Mouse (Mus musculus): ENCODE results near the gene Cryba2.

Gene Cryba2

DNA sequence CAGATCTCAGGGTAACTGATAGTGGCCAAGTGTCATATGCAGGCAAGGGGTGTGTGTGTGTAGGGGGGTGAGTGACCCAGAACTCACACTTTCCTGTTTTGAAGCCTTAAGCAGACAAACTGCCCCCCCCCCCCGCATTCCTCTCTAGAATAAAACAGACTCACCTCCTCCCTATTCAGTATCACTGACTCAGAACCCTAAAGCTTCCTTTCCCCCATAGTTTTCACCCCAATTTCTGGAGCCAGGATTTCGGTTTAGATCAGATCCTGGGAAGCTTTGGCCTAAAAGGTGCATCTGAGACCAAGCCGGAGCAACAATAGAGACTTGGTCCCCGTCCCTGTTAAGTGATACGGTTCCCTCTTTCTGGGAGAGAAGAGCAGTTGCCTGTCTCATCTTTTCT lies 9.5 kb downstream of the Cryba2 start:
- DNase-seq, result no peak

DNA sequence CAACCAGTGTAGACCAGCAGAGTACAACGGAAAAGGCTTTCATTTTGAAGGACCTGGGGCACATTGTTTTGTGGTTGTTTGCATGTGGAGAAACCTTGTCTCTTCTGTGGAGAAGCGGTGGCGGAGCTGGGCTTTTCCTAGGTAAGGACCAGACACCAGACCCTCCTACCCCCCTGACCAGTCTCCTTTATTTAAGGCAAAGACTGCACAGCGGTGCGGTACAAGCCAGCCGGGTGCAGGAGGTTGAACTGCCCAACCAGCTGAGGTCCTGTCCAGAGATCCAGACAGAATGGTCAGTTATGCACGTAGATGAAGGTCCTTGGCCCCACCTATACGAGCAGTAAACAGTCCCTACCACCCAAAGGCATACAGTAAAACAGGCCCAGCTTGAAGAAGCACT lies 10.1 kb downstream of the Cryba2 start:
- DNase-seq, result no peak

DNA sequence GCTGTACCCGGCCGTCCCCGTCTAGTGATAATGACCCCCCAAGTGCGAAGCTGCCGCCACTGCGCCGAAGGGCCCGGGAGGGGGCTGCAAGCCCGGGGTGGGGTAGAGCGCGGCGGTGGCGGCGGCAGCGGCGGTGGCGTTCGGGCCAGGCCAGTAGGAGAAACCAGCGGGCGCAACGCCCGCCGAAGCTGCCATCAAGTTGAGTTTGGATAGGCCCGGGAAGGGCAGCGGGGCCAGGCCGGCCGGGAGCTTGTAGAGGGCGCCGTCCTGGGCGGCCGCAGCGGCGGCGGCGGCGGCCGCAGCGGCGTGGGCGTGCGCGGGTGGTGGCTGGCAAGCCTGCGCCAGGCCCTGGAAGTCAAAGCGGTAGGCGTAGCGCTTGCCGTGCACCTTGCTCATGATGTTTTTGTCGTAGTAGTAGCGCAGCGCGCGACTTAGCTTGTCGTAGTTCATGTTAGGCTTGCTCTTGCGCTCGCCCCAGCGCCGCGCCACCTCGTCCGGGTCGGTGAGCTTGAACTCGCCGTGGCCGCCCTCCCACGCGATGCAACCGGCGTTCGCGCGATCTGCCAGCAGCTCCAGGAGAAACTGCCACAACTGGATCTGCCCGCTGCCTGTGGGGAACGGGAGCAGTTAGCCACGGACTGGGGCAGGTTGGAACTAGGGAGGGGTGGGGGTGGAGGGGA lies 10.7 kb downstream of the Cryba2 start:
- DNase-seq, result no peak

DNA sequence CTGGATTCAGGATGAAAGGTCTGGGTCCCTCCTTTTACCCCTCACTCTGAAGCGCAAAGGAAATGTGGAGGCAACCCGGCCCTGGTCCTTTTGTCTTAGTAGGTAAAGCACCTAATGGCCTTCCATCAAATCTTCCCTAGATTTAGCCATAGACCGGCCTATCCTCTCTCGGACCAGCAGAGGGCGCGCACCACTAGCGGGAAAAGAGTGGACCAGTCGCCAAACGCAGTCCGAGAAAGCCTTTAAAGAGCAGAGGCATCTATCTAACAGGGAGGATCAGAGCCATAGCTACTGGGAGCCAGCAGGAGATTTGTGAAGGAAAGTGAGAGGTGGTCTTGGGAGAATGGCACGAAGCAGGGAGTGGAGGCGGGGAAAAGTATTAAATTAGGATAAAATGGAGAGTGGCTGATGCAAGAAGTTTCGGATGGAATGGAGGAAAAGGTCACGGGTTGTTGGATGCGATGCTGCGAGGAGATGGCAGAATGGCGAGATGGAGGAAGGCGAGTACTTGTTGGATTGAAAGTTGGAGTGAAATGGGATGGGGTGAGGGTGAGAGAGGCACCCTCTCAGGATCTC lies 12.1 kb downstream of the Cryba2 start:
- peak; percentile 73 for DNase-seq

DNA sequence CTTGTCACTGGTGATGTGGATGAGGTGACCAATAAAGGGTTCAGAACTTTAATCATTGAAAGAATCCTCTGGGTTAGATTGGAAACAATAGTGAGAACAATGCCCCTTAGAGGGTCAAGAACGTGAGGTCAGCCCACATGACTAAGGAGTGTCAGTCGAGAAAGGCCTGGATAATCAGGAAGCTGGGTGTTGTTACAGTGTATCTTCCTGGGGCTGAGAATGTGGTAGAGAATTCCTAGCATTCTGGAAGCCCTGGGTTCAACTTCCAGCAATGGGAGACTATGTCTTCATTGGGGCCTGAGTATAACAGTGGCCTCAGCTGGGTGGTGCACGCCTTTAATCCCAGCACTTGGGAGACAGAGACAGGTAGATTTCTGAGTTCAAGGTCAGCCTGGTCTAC lies 15.7 kb downstream of the Cryba2 start:
- no peak for DNase-seq

DNA sequence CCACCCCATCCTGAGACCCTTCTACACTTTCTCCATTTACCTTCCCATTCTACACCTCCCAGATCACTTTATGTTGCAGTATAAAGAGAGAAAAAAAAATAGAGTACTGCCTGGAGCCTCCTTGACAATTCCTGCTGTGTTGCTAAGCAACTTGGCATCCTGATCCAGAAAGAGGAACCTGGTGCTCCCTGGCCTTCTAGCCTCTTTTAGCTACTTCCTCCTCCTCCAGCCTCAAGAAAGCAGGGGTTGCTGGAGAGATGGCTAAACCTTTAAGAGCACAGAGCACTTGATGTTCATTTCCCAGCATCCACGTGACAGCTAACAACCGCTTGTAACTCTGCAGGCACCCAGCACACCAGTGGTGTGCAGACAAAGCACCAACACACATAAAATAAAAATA lies 20.7 kb downstream of the Cryba2 start:
- DNase-seq, result no peak

DNA sequence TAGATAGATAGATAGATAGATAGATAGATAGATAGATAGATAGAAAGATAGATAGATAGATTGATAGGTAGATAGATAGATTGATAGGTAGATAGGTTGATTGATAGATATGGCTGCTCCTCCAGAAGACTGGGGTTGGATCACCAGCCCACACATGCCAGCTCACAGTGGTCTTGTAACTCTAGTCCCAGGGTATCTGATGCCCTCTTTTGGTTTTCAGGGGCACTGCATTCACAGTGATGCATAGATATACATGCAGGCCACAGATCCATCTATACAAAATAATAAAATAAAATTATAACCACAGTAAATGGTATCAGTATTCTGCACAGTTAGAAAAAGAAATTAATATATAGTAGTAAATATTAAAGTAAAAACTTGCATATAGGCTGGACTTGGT lies 31.2 kb downstream of the Cryba2 start:
- no peak for DNase-seq

DNA sequence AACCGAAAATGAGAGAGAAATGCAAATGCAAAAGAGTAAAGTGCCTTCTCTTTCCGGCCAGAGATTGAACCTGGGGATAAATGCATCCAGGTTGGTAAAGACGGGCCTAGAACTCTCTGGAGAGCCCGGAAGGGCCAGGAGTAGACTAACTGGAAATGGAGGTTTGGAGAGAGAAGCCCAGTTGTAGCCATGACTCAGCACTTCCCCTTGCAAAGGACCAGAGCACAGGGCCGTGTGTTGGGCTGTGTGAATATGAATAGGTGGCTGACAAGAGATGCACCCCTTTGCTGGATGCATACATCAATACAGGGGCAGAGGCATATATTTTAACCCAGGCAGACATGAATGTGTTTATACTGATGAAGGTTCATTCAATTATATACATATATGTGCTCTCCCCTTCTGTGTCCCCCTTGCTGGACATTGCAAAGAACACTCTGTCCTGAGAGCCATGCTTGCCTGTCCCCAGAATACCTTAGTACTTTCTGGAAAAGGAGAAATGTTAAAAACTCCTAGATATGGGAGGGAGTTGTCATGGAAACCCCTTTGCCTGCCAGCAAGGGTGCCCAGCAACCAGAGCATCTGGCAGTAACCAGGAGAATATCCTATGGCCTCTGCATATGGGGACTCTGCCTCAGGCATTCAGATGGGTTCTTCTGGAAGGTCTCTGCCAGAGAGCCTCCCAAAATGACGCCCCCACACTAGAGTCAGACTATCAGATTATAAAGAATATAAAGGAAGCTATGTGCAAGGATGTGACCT lies 33.5 kb downstream of the Cryba2 start:
- no peak for DNase-seq

DNA sequence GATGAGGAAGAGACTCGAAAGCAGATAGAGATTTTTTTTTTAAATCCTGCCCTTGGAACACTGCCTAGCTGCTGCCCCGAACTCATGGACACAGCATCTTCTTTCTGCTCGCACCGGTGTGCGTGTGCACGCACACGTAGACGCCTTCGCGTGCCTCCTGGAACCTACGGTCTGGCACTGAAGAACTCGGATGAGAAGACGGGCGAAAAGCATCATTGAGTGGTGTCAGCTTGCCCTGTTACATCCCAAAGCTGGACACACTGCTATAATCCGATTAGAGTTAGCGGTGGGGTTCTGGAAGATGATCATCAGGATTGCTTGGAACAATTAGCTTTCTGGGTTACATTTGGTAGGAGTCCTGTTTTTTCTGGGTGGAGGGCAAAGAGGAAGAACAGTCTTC lies 34.1 kb downstream of the Cryba2 start:
- DNase-seq, result no peak

DNA sequence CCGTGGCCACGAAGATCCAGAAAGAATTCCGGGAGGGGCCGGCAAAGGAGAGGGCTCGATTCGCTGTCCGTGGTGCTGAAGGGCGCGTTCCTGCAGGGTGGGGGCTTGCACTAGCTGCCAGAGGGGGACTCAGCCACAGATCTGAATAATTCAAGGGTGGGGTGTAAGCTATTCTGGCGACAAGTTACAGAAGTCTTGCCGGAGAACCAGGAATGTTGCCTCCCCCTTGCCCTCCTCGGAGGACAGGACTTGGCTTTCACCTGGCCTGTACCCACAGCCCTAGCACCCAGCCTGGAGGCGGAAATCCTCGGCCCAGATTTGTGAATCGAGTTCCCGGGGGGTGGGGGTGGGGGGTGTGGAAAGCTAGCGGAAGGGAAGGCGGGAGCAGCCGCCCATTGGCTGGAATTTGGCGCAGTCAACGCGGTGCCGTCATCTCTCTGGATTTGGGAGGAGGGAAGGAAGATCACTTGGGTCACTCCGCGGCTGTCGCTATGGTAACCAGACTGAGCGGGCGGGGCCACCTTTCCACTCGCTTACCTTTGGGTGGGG lies 34.7 kb downstream of the Cryba2 start:
- DNase-seq, result peak; percentile 30

DNA sequence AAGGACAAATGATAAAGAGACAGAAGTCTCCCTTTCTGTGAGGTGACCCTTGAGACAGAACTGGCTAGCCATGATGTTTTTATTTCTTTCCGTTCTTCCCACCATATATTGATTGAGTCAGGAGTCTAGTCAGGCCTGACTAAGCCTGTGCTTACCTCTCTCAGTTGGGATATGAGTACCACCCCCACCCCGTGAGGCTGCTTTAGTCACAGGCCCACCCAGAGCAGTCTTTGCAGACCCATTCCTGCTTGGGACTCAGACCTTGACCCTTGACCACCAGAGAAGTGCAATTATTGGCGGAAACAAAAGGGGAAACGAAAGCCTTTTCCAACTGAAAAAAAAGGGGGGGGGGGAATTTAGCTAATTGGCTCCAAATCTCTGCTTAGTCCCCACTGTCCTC lies 35.3 kb downstream of the Cryba2 start:
- no peak for DNase-seq

DNA sequence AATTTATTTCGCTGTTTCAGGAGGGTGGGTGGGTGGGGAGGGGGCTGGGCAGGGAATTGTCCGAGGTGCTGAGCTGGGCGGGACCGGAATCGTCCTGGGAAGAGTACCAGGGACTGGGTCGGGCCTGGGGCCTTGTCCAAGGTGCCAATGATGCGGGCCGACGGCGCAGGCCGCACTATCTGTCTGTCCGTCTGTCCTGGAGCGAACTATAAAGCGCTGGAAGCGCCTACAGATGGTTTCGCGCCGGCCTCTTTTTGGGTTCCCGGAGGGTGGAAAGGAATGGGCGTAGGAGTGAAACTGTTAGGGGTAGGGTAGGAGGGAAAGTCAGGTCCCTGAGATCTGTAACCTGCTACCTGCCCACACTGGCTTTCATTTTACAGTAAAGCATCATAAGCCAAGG lies 35.7 kb downstream of the Cryba2 start:
- DNase-seq, result no peak

DNA sequence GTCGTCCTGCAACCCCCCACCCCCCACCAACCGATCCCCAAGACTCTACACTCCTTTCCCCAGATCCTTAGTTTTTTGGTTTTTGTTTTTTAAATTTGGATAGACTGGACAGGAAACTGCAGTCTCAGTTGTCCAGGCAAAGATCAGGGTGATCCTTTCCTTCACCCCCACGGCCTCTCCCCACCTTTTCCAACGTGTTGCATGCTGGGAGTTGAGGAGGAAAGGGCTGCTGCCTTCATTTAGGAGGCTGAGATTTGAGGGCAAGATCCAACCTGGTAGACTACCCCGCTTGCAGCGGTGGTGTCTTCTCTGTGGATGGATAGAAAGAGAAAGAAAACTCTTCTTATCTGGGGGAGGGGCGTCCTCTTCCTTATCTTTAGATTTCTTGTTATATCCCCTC lies 36.2 kb downstream of the Cryba2 start:
- no peak for DNase-seq

DNA sequence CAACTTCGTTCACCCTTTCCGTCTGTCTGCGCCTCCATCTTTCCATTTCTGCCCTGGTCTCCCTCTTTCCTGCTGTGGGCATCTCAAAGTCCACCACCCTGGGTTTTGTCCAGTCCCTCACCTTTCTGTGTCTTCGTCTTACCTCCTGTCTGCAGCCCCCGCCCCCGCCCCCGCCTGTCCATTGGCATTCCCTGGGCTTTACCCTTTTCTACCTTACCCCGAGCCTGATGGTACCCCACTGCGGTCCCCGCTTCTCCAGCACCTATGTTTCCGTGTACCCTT lies 36.6 kb downstream of the Cryba2 start:
- DNase-seq, result no peak

DNA sequence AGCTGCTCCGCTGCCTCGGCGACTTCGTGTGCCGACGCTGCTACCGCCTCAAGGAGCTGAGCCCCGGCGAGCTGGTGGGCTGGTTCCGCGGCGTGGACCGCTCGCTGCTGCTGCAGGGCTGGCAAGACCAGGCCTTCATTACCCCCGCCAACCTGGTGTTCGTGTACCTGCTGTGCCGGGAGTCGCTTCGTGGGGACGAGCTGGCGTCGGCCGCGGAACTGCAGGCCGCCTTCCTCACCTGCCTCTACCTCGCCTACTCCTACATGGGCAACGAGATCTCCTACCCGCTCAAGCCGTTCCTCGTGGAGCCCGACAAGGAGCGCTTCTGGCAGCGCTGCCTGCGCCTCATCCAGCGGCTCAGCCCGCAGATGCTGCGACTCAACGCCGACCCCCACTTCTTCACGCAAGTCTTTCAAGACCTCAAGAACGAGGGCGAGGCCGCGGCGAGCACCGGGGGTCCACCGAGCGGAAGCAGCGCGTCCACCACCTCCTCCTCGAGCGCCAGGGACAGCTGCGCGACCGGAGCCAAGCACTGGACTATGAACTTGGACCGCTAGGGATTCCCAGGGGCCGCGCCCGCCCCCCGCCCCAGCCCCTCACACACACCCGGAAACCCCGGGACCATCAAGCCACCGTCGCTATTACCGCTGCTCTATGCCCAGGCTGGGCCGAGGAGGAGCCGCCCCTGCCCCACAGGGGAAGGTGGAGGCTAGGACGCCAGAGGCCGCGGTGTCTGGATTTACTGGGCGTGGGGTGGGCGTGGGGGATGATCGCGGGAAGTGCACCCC lies 37.1 kb downstream of the Cryba2 start:
- DNase-seq, result no peak

DNA sequence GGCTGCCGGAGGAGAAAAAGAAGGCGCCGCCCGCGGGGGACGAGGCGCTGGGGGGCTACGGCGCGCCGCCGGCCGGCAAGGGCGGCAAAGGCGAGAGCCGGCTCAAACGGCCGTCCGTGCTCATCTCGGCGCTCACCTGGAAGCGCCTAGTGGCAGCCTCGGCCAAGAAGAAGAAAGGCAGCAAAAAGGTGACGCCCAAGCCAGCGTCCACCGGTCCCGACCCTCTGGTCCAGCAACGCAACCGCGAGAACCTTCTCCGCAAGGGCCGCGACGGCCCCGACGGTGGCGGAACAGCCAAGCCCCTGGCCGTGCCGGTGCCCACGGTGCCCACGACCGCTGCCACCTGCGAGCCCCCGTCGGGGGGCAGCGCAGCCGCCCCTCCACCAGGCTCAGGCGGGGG lies 37.8 kb downstream of the Cryba2 start:
- DNase-seq, result no peak

DNA sequence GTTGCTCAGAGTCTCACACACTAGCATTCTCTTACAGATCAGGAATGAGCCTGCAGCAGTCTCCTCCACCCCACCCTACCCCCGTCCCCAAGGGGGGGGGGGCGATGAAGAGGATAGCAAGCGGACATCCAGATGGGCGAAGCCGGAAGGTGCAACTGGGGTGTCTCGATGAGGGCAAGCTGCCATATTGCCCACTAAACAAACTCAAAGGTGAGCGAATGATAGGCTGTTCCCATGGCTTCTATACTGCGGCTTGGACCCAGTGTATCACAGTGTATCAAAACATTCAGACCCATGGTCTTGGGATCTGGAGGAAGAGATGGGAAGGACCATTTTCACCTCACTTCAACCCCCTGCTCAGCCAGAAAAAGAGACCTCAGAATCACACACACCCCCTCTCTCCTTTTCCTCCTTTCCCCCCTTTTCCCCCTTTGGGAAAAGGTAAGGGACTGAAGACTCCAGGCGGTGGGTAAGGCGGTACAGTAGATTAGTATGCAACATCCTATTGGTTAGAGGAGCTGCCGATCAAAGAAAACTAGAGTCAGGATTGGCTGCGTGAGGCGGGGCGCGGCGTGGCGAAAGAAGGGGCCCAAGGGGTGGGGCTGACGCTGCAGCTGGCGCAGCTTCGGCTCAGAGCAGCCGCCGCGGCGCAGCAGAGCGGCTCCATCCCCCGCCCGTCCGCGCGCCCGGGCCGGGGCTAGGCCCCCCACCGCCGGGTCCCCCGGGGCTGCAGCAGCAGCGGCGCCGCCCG lies 38.5 kb downstream of the Cryba2 start, which contains the start of gene Cdk5r2:
TSS of gene Cdk5r2 (plus strand) at position 629 of the 751 bp plus-strand sequence.
- peak; percentile 92 for DNase-seq

DNA sequence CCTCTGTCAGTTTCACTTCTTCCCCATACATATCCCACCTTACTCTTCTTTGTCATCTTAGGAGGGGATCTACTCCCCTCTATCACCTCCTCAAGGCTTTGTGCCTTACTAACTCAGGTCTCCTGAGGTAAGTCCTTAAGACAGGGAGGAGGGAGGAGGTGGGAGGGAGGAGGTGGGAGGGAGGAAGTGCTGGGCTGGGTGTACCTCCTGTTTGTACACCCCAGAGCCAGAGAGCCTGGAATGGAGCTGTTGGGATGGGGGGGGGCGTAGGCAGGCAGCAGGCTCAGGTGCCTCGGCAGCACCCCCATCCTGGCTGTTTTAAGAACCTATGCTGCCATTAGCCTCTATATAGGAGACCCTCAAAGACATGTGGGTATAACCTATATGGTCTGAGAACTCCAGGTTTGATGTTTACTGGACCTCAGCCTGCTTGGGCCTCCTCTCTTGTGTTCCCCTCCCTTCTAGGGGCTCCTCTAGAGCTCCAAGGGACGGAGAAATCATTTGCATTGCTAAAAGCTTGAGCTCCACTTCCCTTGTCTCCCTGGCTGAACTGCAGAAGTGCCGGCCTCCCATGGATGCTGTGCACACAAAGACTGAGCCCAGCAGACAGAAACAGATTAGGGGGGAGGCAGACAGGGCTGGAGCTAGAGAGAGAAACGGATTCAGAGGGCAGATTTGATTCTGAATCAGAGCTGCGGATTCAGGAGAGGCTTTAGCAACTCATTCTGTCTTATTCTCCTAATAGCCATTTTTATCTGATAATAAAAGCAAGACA lies 41.8 kb downstream of the Cryba2 start:
- DNase-seq, result no peak

DNA sequence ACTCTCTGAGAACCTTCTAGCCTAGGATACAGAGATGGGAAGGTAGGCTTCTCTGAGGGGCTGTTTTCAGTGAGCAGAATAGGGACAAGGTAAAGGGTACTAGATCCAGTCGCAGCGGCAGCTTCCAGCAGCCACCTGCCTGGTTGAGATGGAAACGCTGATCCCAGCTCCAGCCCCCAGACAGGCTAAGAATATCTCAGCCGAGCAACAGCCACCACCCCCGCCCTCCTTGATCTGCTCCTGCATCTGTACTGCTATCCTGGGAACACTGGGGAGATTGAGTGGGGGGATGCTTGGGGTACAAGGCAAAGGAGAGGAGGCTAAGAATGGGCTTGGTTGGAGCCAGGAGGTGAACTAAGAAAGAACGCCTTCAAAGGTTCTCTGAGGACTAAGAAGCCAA lies 42.7 kb downstream of the Cryba2 start:
- no peak for DNase-seq

DNA sequence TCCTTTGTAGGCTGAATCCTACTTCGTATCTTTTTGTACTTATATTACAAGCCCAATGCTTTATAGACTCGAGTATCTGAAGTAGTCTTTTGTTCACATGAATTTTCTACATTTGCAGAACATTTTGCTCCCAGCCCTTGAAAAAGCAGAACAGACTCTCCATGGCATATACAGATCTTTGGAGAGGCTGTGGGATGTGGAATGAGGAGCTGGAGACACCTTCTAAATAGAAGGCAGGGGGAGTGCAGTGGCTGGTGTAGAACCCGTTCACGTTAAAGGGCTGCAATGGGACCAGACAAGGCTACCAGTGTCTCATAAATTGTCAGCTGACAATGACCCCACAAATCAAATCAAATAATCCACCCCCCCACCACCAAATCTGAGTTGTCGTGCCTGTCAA lies 44.0 kb downstream of the Cryba2 start:
- DNase-seq, result no peak

DNA sequence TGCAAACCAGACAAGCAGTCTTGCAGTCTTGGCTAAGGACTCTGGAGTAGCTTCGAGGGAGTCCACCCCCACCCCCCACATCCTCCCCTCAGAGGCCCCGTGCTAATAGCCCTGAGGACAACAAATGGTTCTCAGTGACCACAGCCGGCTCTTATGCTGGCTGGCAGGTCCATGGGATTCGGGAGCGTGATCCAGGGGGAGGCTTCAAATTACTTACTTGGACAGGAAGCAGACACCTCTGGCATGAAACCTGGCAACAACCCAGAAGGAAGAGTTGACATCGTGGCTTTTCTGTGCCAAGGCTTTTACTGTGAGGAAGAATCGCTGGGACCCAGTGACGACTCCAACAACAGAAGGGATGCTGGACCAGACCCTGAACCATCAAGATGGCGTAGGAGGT lies 46.6 kb downstream of the Cryba2 start:
- no peak for DNase-seq

DNA sequence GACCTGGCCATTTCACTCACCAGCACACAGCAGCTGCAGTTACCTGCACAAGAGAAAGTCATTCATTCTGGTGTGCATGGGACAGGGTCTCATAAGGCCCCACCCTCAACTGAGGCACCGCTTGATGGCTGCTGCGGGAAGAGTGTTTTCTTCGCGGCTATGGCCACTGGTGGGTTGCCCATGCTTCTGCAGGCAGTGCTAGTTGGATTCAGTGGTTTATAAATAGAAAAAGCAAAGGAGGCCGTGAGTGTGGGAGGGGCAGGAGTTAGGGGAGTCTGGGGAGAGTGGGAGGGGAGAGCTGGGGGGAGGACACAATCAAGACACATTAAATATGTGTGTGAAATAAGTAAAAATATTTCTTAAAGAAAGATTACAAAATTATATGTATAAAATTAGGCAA lies 49.9 kb downstream of the Cryba2 start:
- no peak for DNase-seq
